Mouse (Mus musculus): ENCODE measurements at regions not wholly inside any gene's neighbourhood (a gene's known extent, or its start where the extent isn't known, plus 50 kb on each side); places are given as distances from the start of the nearest gene placed in this dataset.
"Not testable (repeated sequence)": the region's sequence is repeated elsewhere in the genome, so short reads cannot be mapped to it uniquely, and the experiment has no call there.

DNA sequence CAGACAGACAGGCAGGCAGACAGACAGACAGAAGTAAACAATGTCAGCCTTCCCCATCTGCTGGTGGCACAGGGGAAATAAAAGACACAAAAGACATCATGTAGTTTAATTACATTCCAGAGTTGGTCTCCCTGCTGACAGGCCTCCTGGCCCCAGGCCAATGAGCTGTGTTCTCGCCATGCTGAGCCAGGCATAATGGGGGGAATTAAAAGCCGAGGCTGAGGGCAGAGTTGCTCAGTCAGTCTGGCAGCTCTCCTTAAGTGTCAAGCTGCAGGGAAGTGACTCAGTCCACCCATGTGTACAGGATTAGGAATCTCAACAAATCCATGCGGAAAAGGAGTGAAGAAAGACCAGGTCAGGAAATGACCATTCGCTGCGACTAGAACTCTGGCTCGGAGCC, 214.5 kb upstream of the Castor2 start:
- TF ChIP-seq POLR2A (IDR thresholded peaks at IDR 0.05; ENCODE audit: low read depth, low read length) (no peak), CTCF (IDR thresholded peaks at IDR 0.05; ENCODE audit: extremely low read depth, insufficient read depth, insufficient read length, insufficient replicate concordance) (no peak)
- Histone ChIP-seq H3K4me1 (ENCODE audit: control insufficient read depth, insufficient read depth, insufficient read length) (no peaks in the 10 kb centered on the region), H3K27me3 (ENCODE audit: control insufficient read depth, insufficient read depth, low read length) (no peaks in the 10 kb centered on the region), H3K4me3 (ENCODE audit: extremely low read depth, insufficient read depth, insufficient read length) (no peak overlapping the region), H3K27ac (ENCODE audit: insufficient read depth, low read length) (no peak overlapping the region), H3K36me3 (ENCODE audit: control insufficient read depth, insufficient read depth, low read length) (no peaks in the 10 kb centered on the region)
- WGBS = 61% methylated on average over 6 of the region's 6 CpGs
- DNase-seq (ENCODE audit: low read depth in 1 of 2, low spot score in 2 of 2) = no peak

DNA sequence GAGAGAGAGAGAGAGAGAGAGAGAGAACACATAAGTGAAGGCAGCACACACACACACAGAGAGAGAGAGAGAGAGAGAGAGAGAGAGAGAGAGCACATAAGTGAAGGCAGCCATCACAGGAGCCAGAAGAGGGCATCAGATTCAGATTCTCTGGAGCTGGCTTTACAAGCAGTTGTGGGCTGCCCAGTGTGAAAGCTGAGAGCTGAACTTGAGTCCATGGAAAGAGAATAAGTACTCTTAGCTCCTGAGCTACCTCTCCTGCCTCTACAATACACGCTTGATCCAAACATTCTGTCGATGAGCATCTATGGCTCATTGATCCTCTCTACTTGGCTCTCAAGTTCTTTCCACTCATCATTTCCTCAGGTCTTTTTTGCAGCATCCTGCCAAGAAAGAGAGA, 214.9 kb upstream of the Castor2 start:
- Histone ChIP-seq H3K36me3 (ENCODE audit: control insufficient read depth, insufficient read depth, low read length) (no peaks in the 10 kb centered on the region), H3K4me3 (ENCODE audit: extremely low read depth, insufficient read depth, insufficient read length) (no peak overlapping the region), H3K27me3 (ENCODE audit: control insufficient read depth, insufficient read depth, low read length) (no peaks in the 10 kb centered on the region), H3K27ac (ENCODE audit: insufficient read depth, low read length) (no peak overlapping the region), H3K4me1 (ENCODE audit: control insufficient read depth, insufficient read depth, insufficient read length) (no peaks in the 10 kb centered on the region)
- no peak for DNase-seq (ENCODE audit: low read depth in 1 of 2, low spot score in 2 of 2)
- WGBS = 86% methylated on average over 2 of the region's 2 CpGs
- TF ChIP-seq POLR2A (IDR thresholded peaks at IDR 0.05; ENCODE audit: low read depth, low read length) = no peak
- no peak for TF ChIP-seq CTCF (IDR thresholded peaks at IDR 0.05; ENCODE audit: extremely low read depth, insufficient read depth, insufficient read length, insufficient replicate concordance)

DNA sequence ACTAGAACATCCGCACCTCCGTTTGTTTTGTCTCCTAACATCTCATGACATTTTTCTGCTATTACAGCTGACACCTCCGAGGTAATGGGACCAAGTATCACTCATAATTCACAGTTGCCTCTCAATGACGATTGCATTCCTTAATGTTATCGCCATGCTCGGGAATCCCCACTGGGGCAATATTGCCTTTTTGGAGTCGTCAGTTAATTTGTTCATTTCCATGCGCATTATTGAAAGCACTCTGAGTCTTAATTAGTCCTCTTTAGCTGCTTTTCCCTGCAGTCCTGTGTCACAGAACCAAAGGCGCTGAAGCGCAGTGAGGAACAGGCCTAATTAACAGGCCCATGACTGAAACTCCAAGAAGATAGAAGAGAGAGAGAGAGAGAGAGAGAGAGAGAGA, 255.0 kb upstream of the Castor2 start:
- 81% methylated on average over 10 of the region's 10 CpGs for WGBS
- no peak for TF ChIP-seq POLR2A (IDR thresholded peaks at IDR 0.05; ENCODE audit: low read depth, low read length)
- TF ChIP-seq CTCF (IDR thresholded peaks at IDR 0.05; ENCODE audit: extremely low read depth, insufficient read depth, insufficient read length, insufficient replicate concordance) = no peak

DNA sequence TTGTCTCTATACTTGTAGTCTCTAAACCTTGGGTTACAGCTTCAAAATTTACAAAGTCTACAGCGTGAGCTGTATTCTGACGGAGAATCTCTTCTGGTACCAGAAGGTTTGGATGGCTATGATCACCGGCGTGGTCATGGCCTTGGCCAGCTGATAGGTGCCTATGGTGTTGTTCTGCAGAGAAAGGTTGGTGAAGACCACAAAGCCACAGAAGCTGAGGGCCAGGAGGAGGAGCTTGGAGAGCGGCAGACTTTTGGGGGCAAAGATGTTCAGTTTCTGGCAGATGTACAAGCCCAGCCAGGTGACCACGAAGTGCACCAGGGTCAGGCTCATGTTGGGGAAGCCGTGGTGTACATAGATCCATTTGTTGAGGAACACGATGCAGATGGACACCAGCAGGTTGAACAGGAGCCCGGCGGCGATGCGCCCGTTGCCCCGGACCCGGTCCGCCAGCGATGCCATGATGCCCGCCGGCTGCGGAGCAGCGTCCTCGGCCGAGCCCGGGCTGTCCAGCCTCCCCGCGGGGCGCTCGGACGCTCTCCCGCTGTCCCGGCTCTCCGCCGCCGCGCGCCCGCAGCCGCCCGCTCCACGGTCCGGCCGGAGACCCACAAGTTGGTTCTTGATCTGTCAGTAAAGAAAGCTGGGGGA, 257.3 kb upstream of the Castor2 start:
- not testable (repeated sequence) for DNase-seq (ENCODE audit: low read depth in 1 of 2, low spot score in 2 of 2); H3K27ac ChIP-seq (ENCODE audit: insufficient read depth, low read length); H3K27me3 ChIP-seq (ENCODE audit: control insufficient read depth, insufficient read depth, low read length); H3K4me1 ChIP-seq (ENCODE audit: control insufficient read depth, insufficient read depth, insufficient read length); H3K36me3 ChIP-seq (ENCODE audit: control insufficient read depth, insufficient read depth, low read length); H3K4me3 ChIP-seq (ENCODE audit: extremely low read depth, insufficient read depth, insufficient read length)
- WGBS = 78% methylated on average over 21 of the region's 42 CpGs

More for the DNA sequence above, 255.0 kb upstream of the Castor2 start:
- no peaks in the 10 kb centered on the region for H3K4me1 ChIP-seq (ENCODE audit: control insufficient read depth, insufficient read depth, insufficient read length)
- no peak overlapping the region for H3K4me3 ChIP-seq (ENCODE audit: extremely low read depth, insufficient read depth, insufficient read length)
- H3K36me3 ChIP-seq (ENCODE audit: control insufficient read depth, insufficient read depth, low read length) = no peaks in the 10 kb centered on the region
- no peaks in the 10 kb centered on the region for H3K27me3 ChIP-seq (ENCODE audit: control insufficient read depth, insufficient read depth, low read length)
- no peak for DNase-seq (ENCODE audit: low read depth in 1 of 2, low spot score in 2 of 2)
- no peak overlapping the region for H3K27ac ChIP-seq (ENCODE audit: insufficient read depth, low read length)

DNA sequence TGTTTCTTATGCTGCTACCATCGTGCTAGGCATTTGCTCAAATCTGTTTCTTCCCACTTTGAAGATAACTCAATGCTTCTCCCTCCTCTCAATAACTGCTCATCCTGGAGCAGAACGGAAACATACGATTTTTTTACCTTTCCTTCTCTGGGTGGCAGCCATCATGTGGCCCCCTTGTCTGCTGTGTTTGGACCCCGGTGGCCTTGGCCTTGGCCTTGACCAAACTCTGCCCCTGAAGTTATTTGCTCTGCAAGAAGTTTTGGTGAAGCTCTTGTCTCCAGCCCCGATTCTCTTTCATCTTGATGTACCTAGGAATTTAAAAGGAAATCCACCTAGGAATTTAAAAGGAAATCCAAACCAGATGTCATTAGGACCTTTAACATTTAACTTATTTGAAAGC, 261.2 kb upstream of the Castor2 start:
- Histone ChIP-seq H3K36me3 (ENCODE audit: control insufficient read depth, insufficient read depth, low read length) (no peaks in the 10 kb centered on the region), H3K4me1 (ENCODE audit: control insufficient read depth, insufficient read depth, insufficient read length) (no peaks in the 10 kb centered on the region), H3K27ac (ENCODE audit: insufficient read depth, low read length) (no peak overlapping the region), H3K27me3 (ENCODE audit: control insufficient read depth, insufficient read depth, low read length) (no peaks in the 10 kb centered on the region), H3K4me3 (ENCODE audit: extremely low read depth, insufficient read depth, insufficient read length) (no peak overlapping the region)
- DNase-seq (ENCODE audit: low read depth in 1 of 2, low spot score in 2 of 2) = no peak
- no peak for TF ChIP-seq CTCF (IDR thresholded peaks at IDR 0.05; ENCODE audit: extremely low read depth, insufficient read depth, insufficient read length, insufficient replicate concordance)
- TF ChIP-seq POLR2A (IDR thresholded peaks at IDR 0.05; ENCODE audit: low read depth, low read length) = no peak
- 84% methylated on average over 5 of the region's 5 CpGs for WGBS

DNA sequence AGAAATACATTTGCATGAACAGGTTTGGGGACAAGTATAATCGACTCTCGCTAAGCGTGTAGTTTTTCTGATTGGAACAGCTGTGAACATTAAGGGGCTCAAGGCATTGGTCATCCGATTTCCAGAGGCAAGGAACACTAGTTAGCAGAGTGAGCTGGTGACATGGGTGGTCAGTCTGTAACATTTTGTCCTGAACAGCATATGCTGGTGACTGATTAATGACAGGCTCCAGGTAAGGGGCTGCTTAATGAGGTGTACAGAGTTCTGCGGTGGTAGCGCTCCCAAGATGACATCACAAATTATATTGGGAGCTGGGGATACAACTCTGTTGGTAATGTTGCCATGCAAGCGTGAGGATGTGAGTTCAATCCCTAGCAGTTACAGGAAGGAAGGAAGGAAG, 266.3 kb upstream of the Castor2 start:
- H3K27me3 ChIP-seq (ENCODE audit: control insufficient read depth, insufficient read depth, low read length) = no peaks in the 10 kb centered on the region
- no peak overlapping the region for H3K4me3 ChIP-seq (ENCODE audit: extremely low read depth, insufficient read depth, insufficient read length)
- no peak for DNase-seq (ENCODE audit: low read depth in 1 of 2, low spot score in 2 of 2)
- no peak overlapping the region for H3K27ac ChIP-seq (ENCODE audit: insufficient read depth, low read length)
- H3K36me3 ChIP-seq (ENCODE audit: control insufficient read depth, insufficient read depth, low read length) = no peaks in the 10 kb centered on the region
- H3K4me1 ChIP-seq (ENCODE audit: control insufficient read depth, insufficient read depth, insufficient read length) = no peaks in the 10 kb centered on the region
- WGBS = 93% methylated on average over 7 of the region's 7 CpGs
- TF ChIP-seq POLR2A (IDR thresholded peaks at IDR 0.05; ENCODE audit: low read depth, low read length) (no peak), CTCF (IDR thresholded peaks at IDR 0.05; ENCODE audit: extremely low read depth, insufficient read depth, insufficient read length, insufficient replicate concordance) (no peak)

DNA sequence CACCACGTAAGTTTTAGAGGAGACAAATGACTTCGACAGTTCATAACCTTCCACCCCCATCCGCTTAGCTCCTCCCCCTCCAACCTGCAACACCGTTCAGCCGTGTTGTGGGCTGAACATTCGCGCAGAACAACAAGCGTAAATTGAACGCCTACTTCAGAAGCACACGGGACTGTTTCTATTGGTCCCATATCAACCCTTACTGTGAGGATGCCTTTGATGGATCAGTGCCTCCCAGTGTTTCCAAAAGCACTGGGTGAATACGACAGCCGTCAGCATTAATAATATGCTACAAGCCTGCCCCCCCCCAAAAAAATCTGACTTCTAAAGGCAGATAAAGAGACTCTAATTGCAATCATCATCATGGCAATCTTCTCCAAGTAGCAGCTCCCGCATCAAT, 271.3 kb upstream of the Castor2 start:
- WGBS = 96% methylated on average over 13 of the region's 13 CpGs
- H3K27me3 ChIP-seq (ENCODE audit: control insufficient read depth, insufficient read depth, low read length) = no peaks in the 10 kb centered on the region
- H3K4me1 ChIP-seq (ENCODE audit: control insufficient read depth, insufficient read depth, insufficient read length) = no peaks in the 10 kb centered on the region
- H3K27ac ChIP-seq (ENCODE audit: insufficient read depth, low read length) = no peak overlapping the region
- no peak for DNase-seq (ENCODE audit: low read depth in 1 of 2, low spot score in 2 of 2)
- no peak overlapping the region for H3K4me3 ChIP-seq (ENCODE audit: extremely low read depth, insufficient read depth, insufficient read length)
- TF ChIP-seq POLR2A (IDR thresholded peaks at IDR 0.05; ENCODE audit: low read depth, low read length) (no peak), CTCF (IDR thresholded peaks at IDR 0.05; ENCODE audit: extremely low read depth, insufficient read depth, insufficient read length, insufficient replicate concordance) (no peak)
- H3K36me3 ChIP-seq (ENCODE audit: control insufficient read depth, insufficient read depth, low read length) = no peaks in the 10 kb centered on the region
